Mouse (Mus musculus) spleen, adult 2 months (tissue): ENCODE data around the gene Mrpl58. TPM values are rescaled to one million over a fixed set of nuclear protein-coding genes. Genes with fewer than 3 reads are reported as not detected.
"Not testable (repeated sequence)": the region's sequence is repeated elsewhere in the genome, so short reads cannot be mapped to it uniquely, and the experiment has no call there.

Experiments used
- DNase-seq, 2 experiments: peaks; one replicate each; pipeline versions ENCODE4 v3.0.0 to v3.0.0-alpha.2; 2012 to 2021; ENCODE audit warnings: low spot score in 2 of 2, low read depth in 1 of 2
- H3K27ac ChIP-seq: fragments of 200-500 bp; 2 replicates; pipeline ENCODE4 v1.5.1; 2012; ENCODE audit warnings: low read length, inconsistent platforms; ENCODE audit not compliant: insufficient read depth
- H3K27me3 ChIP-seq: fragments of 200-500 bp; 2 replicates; pipeline ENCODE4 v1.6.1; 2012; ENCODE audit warnings: mild to moderate bottlenecking, moderate library complexity, low read length, inconsistent platforms; ENCODE audit not compliant: control insufficient read depth, insufficient read depth
- H3K36me3 ChIP-seq: fragments of 200-500 bp; 2 replicates; pipeline ENCODE4 v1.6.1; 2012; ENCODE audit warnings: mild to moderate bottlenecking, low read length, inconsistent platforms; ENCODE audit not compliant: control insufficient read depth, insufficient read depth
- H3K4me1 ChIP-seq: fragments of 200-500 bp; 2 replicates; pipeline ENCODE4 v1.6.1; 2011; ENCODE audit warnings: inconsistent platforms; ENCODE audit not compliant: control insufficient read depth, insufficient read depth, insufficient read length
- H3K4me3 ChIP-seq: fragments of 200-500 bp; 2 replicates; pipeline ENCODE4 v1.5.1; 2011; ENCODE audit warnings: mild to moderate bottlenecking, inconsistent platforms; ENCODE audit not compliant: insufficient read depth, insufficient read length; ENCODE audit errors: extremely low read depth
- CTCF ChIP-seq: fragments of 200-500 bp; IDR thresholded peaks from 2 replicates; pipeline ENCODE4 v1.5.1; 2011; ENCODE audit warnings: mild to moderate bottlenecking, inconsistent platforms; ENCODE audit not compliant: insufficient read depth, insufficient read length, insufficient replicate concordance; ENCODE audit errors: extremely low read depth
- POLR2A ChIP-seq: fragments of 200-500 bp; IDR thresholded peaks from 2 replicates; pipeline ENCODE4 v1.6.1; 2011; ENCODE audit warnings: low read depth, low read length, inconsistent platforms
- WGBS: fragments of 180-500 bp; shearing (Covaris S2); methylation state at CpG from one replicate; pipeline ENCODE4 v1.1.7; 2018; 5-methylcytosine and 5-hydroxymethylcytosine counted together
- polyA plus RNA-seq: library from polyadenylated mRNA; depleted of rRNA; stranded (reverse); fragments of >200 nt; gene quantifications from 2 replicates; pipeline ENCODE4 v1.2.3, GENCODE M21; 2012

Gene Mrpl58
- polyA plus RNA-seq, 1 experiment = 48.3 TPM

- Histone ChIP-seq H3K4me3 (peak within 1 kb of the TSS; percentile 55), H3K36me3 (no peaks in the 10 kb centered on the region), H3K27me3 (peaks cover 23% of the 10 kb centered on the region), H3K4me1 (peaks cover 9% of the 10 kb centered on the region), H3K27ac (peak within 1 kb of the TSS; percentile 45; the same call in 1 of the 2 replicates)
- TF ChIP-seq CTCF (no peak), POLR2A (no peak)
- DNase-seq = peak in 1 of 2 experiments; percentile 24
- WGBS = 3% methylated on average over 73 of the region's 76 CpGs
These were observed 21.6 kb upstream of the Mrpl58 start, which contains the start of gene Cdr2l for GRCm38 (mm10) chr11:115381743-115382539. Cdr2l (plus strand) TSS chr11:115381916.

- Histone ChIP-seq H3K4me1 (peaks cover 9% of the 10 kb centered on the region), H3K36me3 (no peaks in the 10 kb centered on the region), H3K27ac (no peak overlapping the region), H3K4me3 (no peak overlapping the region), H3K27me3 (peaks cover 23% of the 10 kb centered on the region)
- no peak for DNase-seq
- TF ChIP-seq POLR2A = no peak
- no peak for TF ChIP-seq CTCF
- 54% methylated on average over 5 of the region's 5 CpGs for WGBS
These were observed 20.7 kb upstream of the Mrpl58 start for GRCm38 (mm10) chr11:115382891-115383290.

- WGBS = 69% methylated on average over 16 of the region's 16 CpGs
- Histone ChIP-seq H3K27ac (peak overlapping the region; percentile 18), H3K4me1 (peaks cover 9% of the 10 kb centered on the region), H3K27me3 (peaks cover 23% of the 10 kb centered on the region), H3K36me3 (no peaks in the 10 kb centered on the region), H3K4me3 (no peak overlapping the region)
- DNase-seq = no peak
- no peak for TF ChIP-seq POLR2A
- TF ChIP-seq CTCF = no peak
These were observed 19.7 kb upstream of the Mrpl58 start for GRCm38 (mm10) chr11:115383701-115384474.

- DNase-seq = no peak
- 86% methylated on average over 5 of the region's 5 CpGs for WGBS
- TF ChIP-seq POLR2A (no peak), CTCF (no peak)
- Histone ChIP-seq H3K27me3 (peaks cover 23% of the 10 kb centered on the region), H3K36me3 (no peaks in the 10 kb centered on the region), H3K4me3 (no peak overlapping the region), H3K27ac (no peak overlapping the region; the same call in 1 of the 2 replicates), H3K4me1 (peaks cover 9% of the 10 kb centered on the region)
These were observed 19.0 kb upstream of the Mrpl58 start for GRCm38 (mm10) chr11:115384587-115384986.

- H3K36me3 ChIP-seq, H3K4me3 ChIP-seq, H3K27ac ChIP-seq, DNase-seq, H3K4me1 ChIP-seq: not testable (repeated sequence)
- peaks cover 17% of the 10 kb centered on the region for H3K27me3 ChIP-seq
- WGBS = 81% methylated on average over 3 of the region's 3 CpGs
These were observed 16.7 kb upstream of the Mrpl58 start for GRCm38 (mm10) chr11:115386859-115387258.

- H3K36me3 ChIP-seq = no peaks in the 10 kb centered on the region
- peaks cover 5% of the 10 kb centered on the region; the same call in 1 of the 2 replicates for H3K27me3 ChIP-seq
- no peak for DNase-seq
- H3K27ac ChIP-seq = no peak overlapping the region
- no peak for TF ChIP-seq CTCF
- no peak for TF ChIP-seq POLR2A
- no peaks in the 10 kb centered on the region for H3K4me1 ChIP-seq
- WGBS = 89% methylated on average over 7 of the region's 7 CpGs
- H3K4me3 ChIP-seq = no peak overlapping the region
These were observed 12.2 kb upstream of the Mrpl58 start for GRCm38 (mm10) chr11:115391358-115391757.
